Mouse (Mus musculus): Measurements from ENCODE around the gene Cd163. TPM values are rescaled to one million over a fixed set of nuclear protein-coding genes. Genes with fewer than 3 reads are reported as not detected.

Gene Cd163
- total RNA-seq, 2 experiments from 2014 or later = 4.6 to 20.0 TPM

- ATAC-seq (replicated peaks; ENCODE audit: low FRiP score, poor library complexity, severe bottlenecking) = no peak
Measured at GRCm38 (mm10) chr6:124353246-124353645, 48.8 kb downstream of the Cd163 start.

GRCm38 (mm10) chr6:124358953-124359352, 54.5 kb downstream of the Cd163 start:
- ATAC-seq (replicated peaks; ENCODE audit: low FRiP score, poor library complexity, severe bottlenecking) = no peak

- no peak for ATAC-seq (replicated peaks; ENCODE audit: low FRiP score, poor library complexity, severe bottlenecking)
Measured at GRCm38 (mm10) chr6:124360549-124360948, 56.1 kb downstream of the Cd163 start.

- no peak for ATAC-seq (replicated peaks; ENCODE audit: low FRiP score, poor library complexity, severe bottlenecking)
Measured at GRCm38 (mm10) chr6:124364328-124364727, 59.9 kb downstream of the Cd163 start.

- no peak for ATAC-seq (replicated peaks; ENCODE audit: low FRiP score, poor library complexity, severe bottlenecking)
Measured at GRCm38 (mm10) chr6:124373584-124374206, 69.2 kb downstream of the Cd163 start.

- no peak for ATAC-seq (replicated peaks; ENCODE audit: low FRiP score, poor library complexity, severe bottlenecking)
Measured at GRCm38 (mm10) chr6:124374683-124375082, 70.2 kb downstream of the Cd163 start.

- peak; percentile 93 for ATAC-seq (replicated peaks; ENCODE audit: low FRiP score, poor library complexity, severe bottlenecking)
Measured at GRCm38 (mm10) chr6:124375435-124375884, 71.0 kb downstream of the Cd163 start.

GRCm38 (mm10) chr6:124376311-124376710, 71.9 kb downstream of the Cd163 start:
- ATAC-seq (replicated peaks; ENCODE audit: low FRiP score, poor library complexity, severe bottlenecking) = peak; percentile 67

GRCm38 (mm10) chr6:124377494-124378255, 73.2 kb downstream of the Cd163 start:
- ATAC-seq (replicated peaks; ENCODE audit: low FRiP score, poor library complexity, severe bottlenecking) = no peak

- ATAC-seq (replicated peaks; ENCODE audit: low FRiP score, poor library complexity, severe bottlenecking) = no peak
Measured at GRCm38 (mm10) chr6:124379331-124379730, 74.9 kb downstream of the Cd163 start.

Other genes starting within 250 kb of the Cd163 start
- gene Vmn2r27, start 72.8 kb upstream of the Cd163 start, total RNA-seq (2015; ENCODE audit: low replicate concordance) = not detected in 2 replicates
- gene Vmn2r27, start 72.8 kb upstream of the Cd163 start, total RNA-seq (2017; ENCODE audit: low replicate concordance) = not detected in 2 replicates
- 3.8 TPM in 2 replicates for gene Pex5, start 110.4 kb downstream of the Cd163 start, total RNA-seq (2015; ENCODE audit: low replicate concordance)
- 5.2 and 7.0 TPM in 2 replicates for gene Pex5, start 110.4 kb downstream of the Cd163 start, total RNA-seq (2017; ENCODE audit: low replicate concordance)
- 5.0 TPM in 2 replicates for gene Clstn3, start 160.1 kb downstream of the Cd163 start, total RNA-seq (2015; ENCODE audit: low replicate concordance)
- gene Clstn3, start 160.1 kb downstream of the Cd163 start, total RNA-seq (2017; ENCODE audit: low replicate concordance) = 2.3 and 4.6 TPM in 2 replicates
- 0.38 and 2.1 TPM in 2 replicates for gene C1rl, start 188.5 kb downstream of the Cd163 start, total RNA-seq (2015; ENCODE audit: low replicate concordance)
- gene C1rl, start 188.5 kb downstream of the Cd163 start, total RNA-seq (2017; ENCODE audit: low replicate concordance) = 2.7 and 3.6 TPM in 2 replicates
- gene C1ra, start 207.7 kb downstream of the Cd163 start, total RNA-seq (2015; ENCODE audit: low replicate concordance) = 0.84 TPM in 1 of 2 replicates, not detected in the other
- 2.5 TPM in 1 of 2 replicates, not detected in the other for gene C1ra, start 207.7 kb downstream of the Cd163 start, total RNA-seq (2017; ENCODE audit: low replicate concordance)
- gene C1s1, start 237.7 kb downstream of the Cd163 start, total RNA-seq (2015; ENCODE audit: low replicate concordance) = not detected in 2 replicates
- 0.77 TPM in 1 of 2 replicates, not detected in the other for gene C1s1, start 237.7 kb downstream of the Cd163 start, total RNA-seq (2017; ENCODE audit: low replicate concordance)

All from erythroblast, adult 5-6 weeks (primary cell).